Mouse (Mus musculus) CD4-positive helper T cell, adult 2 months (primary cell): ENCODE measurements around the gene Mier2.

ENCODE experiments used
- DNase-seq: peaks from one replicate; pipeline ENCODE4 v3.0.0-alpha.2; 2012; ENCODE audit warnings: low read depth, missing footprints, low spot score

Mier2 gene

GRCm38 (mm10) chr10:79574796-79575195, 19.8 kb upstream of the Mier2 start:
- DNase-seq: no peak

GRCm38 (mm10) chr10:79574350-79574749, 19.4 kb upstream of the Mier2 start:
- no peak for DNase-seq

- no peak for DNase-seq
These were observed 18.6 kb upstream of the Mier2 start for GRCm38 (mm10) chr10:79573611-79574010.

GRCm38 (mm10) chr10:79571314-79571713, 16.3 kb upstream of the Mier2 start:
- no peak for DNase-seq

GRCm38 (mm10) chr10:79569921-79570320, 14.9 kb upstream of the Mier2 start:
- DNase-seq: no peak

- DNase-seq: no peak
These were observed 4.7 kb upstream of the Mier2 start for GRCm38 (mm10) chr10:79559716-79560115.

GRCm38 (mm10) chr10:79557496-79557895, 2.5 kb upstream of the Mier2 start:
- DNase-seq: no peak

- no peak for DNase-seq
These were observed 2.0 kb upstream of the Mier2 start for GRCm38 (mm10) chr10:79556951-79557350.

GRCm38 (mm10) chr10:79555238-79555724, 282 bp upstream of the Mier2 start:
- DNase-seq: no peak

GRCm38 (mm10) chr10:79553691-79554090, 1.3 kb downstream of the Mier2 start:
- DNase-seq: no peak

GRCm38 (mm10) chr10:79553176-79553575, 1.8 kb downstream of the Mier2 start:
- no peak for DNase-seq

GRCm38 (mm10) chr10:79552531-79552930, 2.5 kb downstream of the Mier2 start:
- no peak for DNase-seq

- no peak for DNase-seq
These were observed 4.6 kb downstream of the Mier2 start for GRCm38 (mm10) chr10:79550366-79550765.

GRCm38 (mm10) chr10:79548971-79549723, 5.9 kb downstream of the Mier2 start:
- DNase-seq: no peak

- DNase-seq: no peak
These were observed 6.5 kb downstream of the Mier2 start for GRCm38 (mm10) chr10:79548546-79548945.

- no peak for DNase-seq
These were observed 7.8 kb downstream of the Mier2 start for GRCm38 (mm10) chr10:79547148-79547675.

GRCm38 (mm10) chr10:79546483-79546882, 8.5 kb downstream of the Mier2 start:
- DNase-seq: no peak

- no peak for DNase-seq
These were observed 9.1 kb downstream of the Mier2 start for GRCm38 (mm10) chr10:79545891-79546290.

GRCm38 (mm10) chr10:79544631-79545030, 10.4 kb downstream of the Mier2 start:
- DNase-seq: no peak

GRCm38 (mm10) chr10:79543884-79544597, 11.0 kb downstream of the Mier2 start:
- no peak for DNase-seq

GRCm38 (mm10) chr10:79542171-79542570, 12.8 kb downstream of the Mier2 start:
- no peak for DNase-seq

- DNase-seq: no peak
These were observed 13.5 kb downstream of the Mier2 start for GRCm38 (mm10) chr10:79541522-79541921.

- no peak for DNase-seq
These were observed 14.3 kb downstream of the Mier2 start for GRCm38 (mm10) chr10:79540746-79541145.
